Mouse (Mus musculus) kidney, embryonic 15.5 days (tissue): ENCODE results near the gene Gas2. TPM values are rescaled to one million over a fixed set of nuclear protein-coding genes. Genes with fewer than 3 reads are reported as not detected.

Experiments used
- ATAC-seq: fragments of 200-750 bp; cut with Nextera tagmentation; replicated peaks from 2 replicates; pipeline ENCODE4 v1.8.0; 2017; ENCODE audit warnings: moderate TSS enrichment; ENCODE audit not compliant: low FRiP score
- H3K27ac ChIP-seq: fragments of 300-500 bp; sonication (generic); 2 replicates; pipeline ENCODE4 v1.5.1; 2015; ENCODE audit warnings: mild to moderate bottlenecking, inconsistent platforms
- H3K27me3 ChIP-seq: fragments of 300-500 bp; sonication (generic); 2 replicates; pipeline ENCODE4 v1.6.1; 2015; ENCODE audit warnings: inconsistent platforms
- H3K36me3 ChIP-seq: fragments of 300-500 bp; sonication (generic); 2 replicates; pipeline ENCODE4 v1.6.1; 2015; ENCODE audit warnings: inconsistent platforms
- H3K4me1 ChIP-seq: fragments of 300-500 bp; sonication (generic); 2 replicates; pipeline ENCODE4 v1.6.1; 2015; ENCODE audit warnings: inconsistent platforms
- H3K4me2 ChIP-seq: fragments of 300-500 bp; sonication (generic); 2 replicates; pipeline ENCODE4 v1.6.1; 2015; ENCODE audit warnings: moderate library complexity, mild to moderate bottlenecking, inconsistent platforms
- H3K4me3 ChIP-seq: fragments of 300-500 bp; sonication (generic); replicated peaks from 2 replicates; pipeline ENCODE4 v1.5.1; 2015; ENCODE audit warnings: mild to moderate bottlenecking, inconsistent platforms
- H3K9ac ChIP-seq: fragments of 300-500 bp; sonication (generic); 2 replicates; pipeline ENCODE4 v1.6.1; 2015; ENCODE audit warnings: mild to moderate bottlenecking, inconsistent platforms
- H3K9me3 ChIP-seq: fragments of 300-500 bp; sonication (generic); replicated peaks from 2 replicates; pipeline ENCODE4 v1.6.1; 2016; ENCODE audit warnings: inconsistent platforms
- WGBS: fragments of 180-500 bp; shearing (Covaris S2); methylation state at CpG from one replicate; pipeline ENCODE4 v1.1.7; 2015; ENCODE audit warnings: mixed read lengths; 5-methylcytosine and 5-hydroxymethylcytosine counted together
- polyA plus RNA-seq: library from polyadenylated mRNA; unstranded; fragments of >200 nt; fragmentation: Nextera tagmentation; extraction: Ambion mirVana; gene quantifications from 2 replicates; pipeline ENCODE4 v1.2.1, GENCODE M21; 2015

Gene Gas2
- polyA plus RNA-seq, 1 experiment from 2014 or later = 93.9 TPM

DNA sequence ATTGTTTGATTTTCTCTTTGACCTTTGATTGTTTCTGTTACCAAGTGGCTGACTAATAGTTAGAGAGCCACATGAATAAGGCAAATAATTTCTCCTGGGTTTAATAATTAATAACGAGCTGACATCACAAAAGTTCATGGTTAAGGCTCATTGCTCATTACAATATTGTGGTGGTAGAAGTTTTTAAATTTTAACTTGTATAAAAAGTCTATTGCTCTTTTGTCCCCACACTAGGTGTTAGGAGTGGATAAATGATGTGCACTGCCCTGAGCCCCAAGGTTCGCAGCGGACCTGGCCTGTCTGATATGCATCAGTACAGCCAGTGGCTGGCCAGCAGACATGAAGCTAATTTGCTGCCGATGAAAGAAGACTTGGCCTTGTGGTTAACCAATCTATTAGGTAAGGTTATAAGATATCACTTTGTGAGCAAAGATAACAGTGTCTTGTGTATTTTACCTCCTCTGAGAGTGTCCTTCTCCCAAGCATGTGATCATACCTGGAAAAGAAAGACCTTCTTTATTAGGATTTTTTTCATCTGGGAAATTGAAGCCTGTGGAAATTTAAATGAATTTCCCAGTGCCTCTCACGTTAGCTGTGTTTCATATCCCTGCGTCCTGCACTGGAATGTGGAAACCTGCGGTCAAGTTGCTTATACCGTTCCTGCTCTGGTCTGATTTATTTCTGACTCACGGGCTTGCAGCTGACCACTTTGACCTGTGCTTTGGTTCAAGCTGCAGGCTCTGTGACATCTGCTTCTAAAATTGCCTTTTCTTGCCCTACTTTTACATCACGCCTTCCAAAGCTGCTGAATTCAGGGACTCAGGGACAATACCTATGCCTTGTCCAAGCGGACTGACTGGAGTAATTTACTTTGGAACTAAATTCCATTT, 26.1 kb downstream of the Gas2 start:
- Histone ChIP-seq H3K9me3 (no peaks in the 10 kb centered on the region), H3K27me3 (no peaks in the 10 kb centered on the region), H3K4me1 (peaks cover 19% of the 10 kb centered on the region), H3K27ac (peak overlapping the region; percentile 54), H3K4me3 (peak overlapping the region; percentile 17; the same call in 1 of the 2 replicates), H3K36me3 (no peaks in the 10 kb centered on the region), H3K9ac (no peak overlapping the region), H3K4me2 (peak overlapping the region; percentile 10; the same call in 1 of the 2 replicates)
- WGBS = 36% methylated on average over 11 of the region's 11 CpGs
- ATAC-seq = peak; percentile 73

DNA sequence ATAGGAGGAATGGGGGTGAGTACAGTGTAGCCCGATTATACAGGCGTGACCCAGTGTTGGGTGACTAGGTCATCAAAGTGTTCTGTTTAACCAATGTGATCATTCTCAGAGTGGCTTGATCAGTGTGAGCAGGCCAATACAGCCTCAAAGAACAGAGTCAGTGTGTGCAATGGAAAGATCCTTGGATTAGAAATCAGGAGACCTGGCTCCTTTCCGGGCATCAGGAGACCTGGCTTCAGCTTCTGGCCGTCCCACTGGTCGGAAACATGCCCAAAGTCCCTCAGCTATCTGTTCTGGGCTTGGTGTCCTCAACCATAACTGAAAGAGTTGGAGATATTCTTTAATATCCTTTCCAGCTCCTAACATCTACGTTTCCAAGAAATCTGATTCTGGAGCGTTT, 27.8 kb downstream of the Gas2 start:
- no peak overlapping the region for H3K27ac ChIP-seq
- H3K9me3 ChIP-seq = no peaks in the 10 kb centered on the region
- H3K27me3 ChIP-seq = no peaks in the 10 kb centered on the region
- no peak overlapping the region for H3K4me2 ChIP-seq
- no peak for ATAC-seq
- 89% methylated on average over 7 of the region's 7 CpGs for WGBS
- peaks cover 19% of the 10 kb centered on the region for H3K4me1 ChIP-seq
- no peaks in the 10 kb centered on the region for H3K36me3 ChIP-seq
- H3K9ac ChIP-seq = no peak overlapping the region
- no peak overlapping the region for H3K4me3 ChIP-seq

DNA sequence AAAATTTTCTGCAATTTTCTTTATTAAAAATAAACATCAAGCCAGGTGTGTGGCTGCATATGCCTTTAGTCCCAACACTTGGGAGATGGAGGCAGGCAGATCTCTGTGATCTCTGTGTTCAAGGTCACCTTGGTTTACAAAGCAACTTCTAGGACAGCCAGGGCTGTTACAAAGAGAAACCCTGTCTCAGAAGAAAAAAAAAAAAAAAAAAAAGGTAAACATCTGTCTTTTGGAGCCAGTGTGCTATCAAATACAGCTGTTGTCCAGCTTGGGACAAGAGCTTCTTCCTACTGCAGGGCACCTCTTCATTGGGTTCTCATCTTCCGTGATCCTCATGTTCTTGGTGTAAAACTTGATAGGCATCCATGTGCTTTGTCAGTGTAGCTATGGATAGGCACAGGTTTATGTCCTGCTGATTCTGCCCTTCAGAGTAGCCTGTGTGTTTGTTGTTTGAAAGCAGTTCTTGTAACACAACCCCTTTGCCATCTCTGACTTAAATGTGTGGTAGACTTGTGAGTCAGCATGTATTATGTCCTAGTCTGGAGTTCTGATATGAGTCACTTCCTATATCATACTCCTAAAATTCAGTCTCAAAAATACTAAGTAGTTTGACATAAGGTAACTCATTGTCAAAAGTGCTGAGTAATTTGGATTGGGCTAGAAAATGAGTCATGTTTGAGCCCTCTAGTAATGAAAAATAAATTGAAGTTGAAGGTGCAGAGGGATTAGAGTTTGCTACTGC, 30.6 kb downstream of the Gas2 start:
- Histone ChIP-seq H3K4me3 (no peak overlapping the region), H3K27ac (no peak overlapping the region), H3K27me3 (no peaks in the 10 kb centered on the region), H3K4me1 (peaks cover 10% of the 10 kb centered on the region), H3K36me3 (no peaks in the 10 kb centered on the region), H3K9ac (no peak overlapping the region), H3K9me3 (no peaks in the 10 kb centered on the region), H3K4me2 (no peak overlapping the region)
- 83% methylated on average over 1 of the region's 1 CpGs for WGBS
- ATAC-seq = no peak

DNA sequence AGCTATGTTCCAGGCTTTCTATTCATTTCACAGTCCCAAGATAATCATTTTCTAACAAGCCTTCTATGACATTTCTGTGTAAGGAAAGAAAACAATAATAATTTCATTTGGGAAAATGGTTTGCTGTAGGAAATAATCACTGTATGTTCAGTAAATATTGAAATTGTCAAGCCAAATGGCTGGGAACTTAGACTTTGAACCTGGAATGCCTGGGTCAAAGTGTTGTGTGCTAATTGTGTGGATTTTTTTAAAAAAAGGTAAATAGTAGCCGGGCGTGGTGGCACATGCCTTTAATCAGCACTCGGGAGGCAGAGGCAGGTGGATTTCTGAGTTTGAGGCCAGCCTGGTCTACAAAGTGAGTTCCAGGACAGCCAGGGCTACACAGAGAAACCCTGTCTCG, 31.2 kb downstream of the Gas2 start:
- Histone ChIP-seq H3K27me3 (no peaks in the 10 kb centered on the region), H3K4me2 (no peak overlapping the region), H3K27ac (no peak overlapping the region), H3K4me1 (peaks cover 6% of the 10 kb centered on the region; the same call in 1 of the 2 replicates), H3K36me3 (no peaks in the 10 kb centered on the region), H3K9me3 (no peaks in the 10 kb centered on the region), H3K9ac (no peak overlapping the region), H3K4me3 (no peak overlapping the region)
- 92% methylated on average over 4 of the region's 4 CpGs for WGBS
- no peak for ATAC-seq

DNA sequence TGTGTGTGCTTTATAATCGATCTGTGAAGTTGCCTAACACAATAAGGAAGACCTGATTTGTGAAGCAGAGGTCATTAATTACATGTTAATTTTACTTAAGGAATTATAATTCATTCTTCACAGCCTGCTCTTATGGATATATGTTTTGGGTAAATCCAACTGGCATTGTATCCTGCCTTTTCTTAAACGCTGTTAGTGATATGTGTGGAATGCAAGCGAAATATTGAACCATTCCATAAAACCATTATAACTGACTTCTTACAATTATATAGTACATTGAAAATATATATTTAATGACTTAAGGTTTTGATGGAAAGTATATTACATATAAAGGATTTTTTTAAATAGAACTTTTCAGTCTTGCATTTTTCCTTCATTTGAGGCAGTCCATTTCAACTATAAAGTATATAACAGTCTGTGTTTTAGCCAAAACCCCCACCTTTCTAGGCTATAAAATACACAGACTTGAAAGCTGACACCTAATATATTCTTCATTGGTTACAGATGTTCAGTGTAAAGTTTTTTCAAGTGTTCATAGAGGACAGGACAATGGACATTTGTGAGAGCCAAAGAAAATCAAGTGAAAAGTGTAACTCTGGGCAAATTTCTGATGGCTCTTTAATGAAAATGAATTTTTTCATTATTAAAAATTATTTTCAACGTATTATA, 32.5 kb downstream of the Gas2 start:
- Histone ChIP-seq H3K9me3 (no peaks in the 10 kb centered on the region), H3K27ac (no peak overlapping the region), H3K36me3 (no peaks in the 10 kb centered on the region), H3K4me3 (no peak overlapping the region), H3K9ac (no peak overlapping the region), H3K4me2 (no peak overlapping the region), H3K4me1 (no peaks in the 10 kb centered on the region), H3K27me3 (no peaks in the 10 kb centered on the region)
- WGBS = 80% methylated on average over 4 of the region's 4 CpGs
- ATAC-seq = no peak

DNA sequence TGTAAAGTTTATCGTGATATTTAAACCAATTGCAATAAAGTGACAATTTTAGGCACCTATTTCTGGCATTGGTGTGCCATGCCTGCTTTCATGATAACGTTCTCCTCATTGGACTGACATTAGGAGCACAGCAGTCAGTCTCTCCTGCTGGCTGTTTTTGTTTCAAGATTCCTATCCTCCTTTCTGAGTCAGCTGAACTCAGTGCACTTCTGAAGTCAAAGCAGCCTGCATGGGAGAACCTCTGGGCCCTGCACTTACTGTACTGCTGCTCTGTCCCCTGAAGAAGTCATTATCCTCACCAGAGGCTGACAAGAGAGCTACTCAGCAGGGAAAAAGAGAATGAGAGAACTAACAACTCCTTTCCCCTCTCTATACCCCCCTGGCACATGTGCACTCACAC, 33.1 kb downstream of the Gas2 start:
- Histone ChIP-seq H3K27ac (no peak overlapping the region), H3K36me3 (no peaks in the 10 kb centered on the region), H3K4me1 (no peaks in the 10 kb centered on the region), H3K27me3 (no peaks in the 10 kb centered on the region), H3K9ac (no peak overlapping the region), H3K4me2 (no peak overlapping the region), H3K9me3 (no peaks in the 10 kb centered on the region), H3K4me3 (no peak overlapping the region)
- 60% methylated on average over 2 of the region's 2 CpGs for WGBS
- ATAC-seq = no peak

DNA sequence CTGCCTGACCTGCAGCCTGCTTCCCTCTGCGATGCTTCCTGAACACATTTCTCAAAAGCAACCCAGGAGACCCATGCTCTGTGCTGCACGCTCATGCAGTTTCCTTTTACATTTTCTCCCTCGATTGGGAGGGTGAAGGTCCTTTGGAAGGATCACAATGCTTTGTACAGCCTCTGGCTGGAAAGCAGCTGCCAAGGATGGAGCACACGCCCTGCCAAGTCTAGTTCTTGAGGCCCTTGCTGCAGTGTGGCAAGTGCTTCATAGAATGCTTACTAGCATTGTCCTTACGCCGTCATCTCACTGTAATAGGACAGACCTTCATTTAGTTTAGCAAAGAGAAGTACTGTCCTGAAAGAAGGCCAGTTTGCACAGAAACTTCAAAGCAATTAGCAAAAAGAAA, 37.3 kb downstream of the Gas2 start:
- WGBS = 73% methylated on average over 6 of the region's 6 CpGs
- Histone ChIP-seq H3K27me3 (no peaks in the 10 kb centered on the region), H3K9me3 (no peaks in the 10 kb centered on the region), H3K4me2 (no peak overlapping the region), H3K4me1 (no peaks in the 10 kb centered on the region), H3K36me3 (no peaks in the 10 kb centered on the region), H3K4me3 (no peak overlapping the region), H3K9ac (no peak overlapping the region), H3K27ac (no peak overlapping the region)
- ATAC-seq = no peak

DNA sequence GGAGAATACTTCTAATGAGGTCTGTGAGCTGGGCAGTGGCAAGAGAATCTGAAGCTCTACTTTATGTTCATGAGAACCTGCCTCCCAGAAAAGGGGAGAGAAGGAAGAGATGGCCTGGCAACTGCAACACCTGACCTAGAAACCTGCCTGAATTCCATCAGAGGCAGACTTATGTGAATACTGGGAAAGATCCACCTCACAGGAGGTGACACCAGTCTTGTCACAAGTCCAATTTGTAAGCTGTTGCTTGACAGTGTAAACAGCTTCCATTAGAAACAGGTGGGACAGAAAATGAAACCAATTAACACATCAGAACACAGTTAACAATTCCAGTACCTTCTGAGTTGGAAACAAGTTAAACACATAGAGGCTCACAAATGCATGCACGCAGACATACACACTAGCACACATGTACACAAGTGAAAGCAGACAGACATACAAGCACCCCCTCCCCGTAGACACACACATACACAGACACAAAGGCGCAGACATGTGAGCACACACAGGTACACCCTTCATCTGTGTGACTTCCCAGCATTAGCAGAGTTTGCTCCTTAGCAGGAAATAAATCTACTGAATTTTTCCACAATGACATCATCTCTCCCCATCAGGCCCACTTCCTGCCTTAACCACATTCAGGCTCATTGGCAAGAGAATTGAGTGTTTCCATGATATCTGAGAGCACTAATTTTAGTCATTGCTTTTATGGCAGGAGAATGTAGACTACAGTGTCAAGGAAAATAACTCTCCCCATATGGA, 51.7 kb downstream of the Gas2 start:
- peak; percentile 76 for ATAC-seq
- peaks cover 5% of the 10 kb centered on the region; the same call in 1 of the 2 replicates for H3K4me1 ChIP-seq
- H3K9ac ChIP-seq = no peak overlapping the region
- no peak overlapping the region for H3K4me3 ChIP-seq
- H3K4me2 ChIP-seq = no peak overlapping the region
- H3K27ac ChIP-seq = peak overlapping the region; percentile 13; the same call in 1 of the 2 replicates
- 81% methylated on average over 3 of the region's 3 CpGs for WGBS
- no peaks in the 10 kb centered on the region for H3K9me3 ChIP-seq
- no peaks in the 10 kb centered on the region for H3K36me3 ChIP-seq
- no peaks in the 10 kb centered on the region for H3K27me3 ChIP-seq

DNA sequence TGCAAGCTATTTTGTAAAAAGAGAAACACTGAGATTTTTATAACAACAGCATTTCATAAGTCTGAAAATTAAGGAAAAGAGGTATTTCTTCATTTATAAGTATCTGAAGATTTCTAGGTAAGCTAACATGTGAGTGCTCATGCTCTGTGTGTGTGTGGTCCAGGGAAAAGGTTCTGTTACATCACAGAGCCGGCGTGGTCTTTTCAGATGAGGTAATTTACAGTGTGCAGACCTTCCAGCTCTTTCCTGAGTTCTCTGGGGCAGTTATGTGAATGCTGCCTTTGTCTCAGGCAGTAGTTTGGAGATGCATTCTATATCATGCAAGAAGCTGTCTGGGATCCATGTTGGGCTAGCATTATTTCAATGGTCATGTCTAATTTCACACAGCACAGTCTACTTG, 52.3 kb downstream of the Gas2 start:
- no peak overlapping the region for H3K9ac ChIP-seq
- ATAC-seq = 0 out of 2 replicates have a peak, but pooled peaks have one; percentile 25

DNA sequence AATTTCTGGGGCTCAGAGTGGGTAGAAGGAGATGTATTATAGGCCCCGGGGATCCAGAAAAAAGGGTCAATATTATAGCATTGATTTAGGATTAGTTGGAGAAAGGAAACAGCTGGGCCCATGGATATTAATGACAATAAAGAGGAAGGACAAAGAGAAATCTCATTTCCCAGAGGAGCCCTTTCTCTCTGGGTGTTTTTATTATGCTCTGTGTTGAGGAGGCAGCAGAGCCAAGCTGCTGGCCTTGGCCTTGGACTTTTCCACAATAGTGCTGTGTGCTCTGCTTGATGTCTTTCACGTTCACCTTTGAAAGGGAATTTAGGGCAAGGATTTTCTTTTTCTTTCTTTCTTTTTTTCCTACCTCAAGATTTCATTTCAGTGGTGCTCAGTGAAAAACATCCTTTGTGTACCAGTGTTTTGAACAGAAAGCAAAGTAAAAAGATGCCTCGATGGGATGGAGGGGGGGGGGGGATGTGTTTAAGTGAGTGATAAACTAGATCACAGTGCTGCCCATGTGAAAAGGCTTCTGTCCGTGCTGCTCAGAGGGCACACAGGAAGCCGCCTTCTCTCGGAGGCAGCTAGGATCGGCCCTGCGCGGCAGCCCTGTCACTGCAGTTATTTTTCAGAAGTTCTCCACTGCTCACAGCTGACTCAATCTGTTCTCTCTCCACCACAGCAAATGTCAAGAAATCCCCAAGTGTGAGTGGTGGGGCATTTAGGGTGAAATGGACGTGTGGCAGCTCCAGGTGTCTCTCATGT, 67.1 kb downstream of the Gas2 start:
- no peak overlapping the region for H3K9ac ChIP-seq
- H3K27me3 ChIP-seq = no peaks in the 10 kb centered on the region
- no peaks in the 10 kb centered on the region for H3K9me3 ChIP-seq
- no peak overlapping the region for H3K27ac ChIP-seq
- H3K4me3 ChIP-seq = no peak overlapping the region
- no peak overlapping the region for H3K4me2 ChIP-seq
- ATAC-seq = no peak
- no peaks in the 10 kb centered on the region for H3K36me3 ChIP-seq
- 48% methylated on average over 10 of the region's 10 CpGs for WGBS
- peaks cover 6% of the 10 kb centered on the region; the same call in 1 of the 2 replicates for H3K4me1 ChIP-seq

More for the DNA sequence above, 52.3 kb downstream of the Gas2 start:
- Histone ChIP-seq H3K4me1 (peaks cover 5% of the 10 kb centered on the region; the same call in 1 of the 2 replicates), H3K27me3 (no peaks in the 10 kb centered on the region), H3K9me3 (no peaks in the 10 kb centered on the region), H3K4me2 (no peak overlapping the region), H3K36me3 (no peaks in the 10 kb centered on the region), H3K4me3 (no peak overlapping the region), H3K27ac (no peak overlapping the region)
- 40% methylated on average over 2 of the region's 2 CpGs for WGBS

DNA sequence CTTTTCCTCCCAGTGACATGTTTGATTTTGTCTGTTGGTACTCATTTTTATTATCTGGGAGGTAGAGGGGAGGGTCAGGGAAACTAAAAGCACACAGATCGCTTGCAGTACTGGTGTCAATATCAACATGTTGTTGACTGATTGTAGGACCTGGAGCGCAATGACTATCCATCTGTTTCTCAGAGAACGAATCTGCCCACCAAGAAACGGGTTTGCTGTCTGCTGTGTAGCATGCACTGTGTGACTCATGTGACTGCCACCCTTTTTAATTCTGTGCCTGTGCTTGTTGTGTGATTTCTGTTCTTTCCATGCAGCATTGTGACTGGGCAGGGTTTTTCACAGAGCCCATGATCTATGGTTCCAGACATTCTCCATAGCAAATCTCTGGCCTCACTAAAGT, 69.4 kb downstream of the Gas2 start:
- H3K4me2 ChIP-seq = no peak overlapping the region
- H3K4me1 ChIP-seq = peaks cover 6% of the 10 kb centered on the region; the same call in 1 of the 2 replicates
- no peak overlapping the region for H3K27ac ChIP-seq
- H3K36me3 ChIP-seq = no peaks in the 10 kb centered on the region
- no peak for ATAC-seq
- H3K27me3 ChIP-seq = no peaks in the 10 kb centered on the region
- WGBS = 68% methylated on average over 4 of the region's 4 CpGs
- H3K9ac ChIP-seq = no peak overlapping the region
- no peaks in the 10 kb centered on the region for H3K9me3 ChIP-seq
- H3K4me3 ChIP-seq = no peak overlapping the region
